9 mouse cellular contexts compared by ENCODE assay signal in the genomic region with DNA sequence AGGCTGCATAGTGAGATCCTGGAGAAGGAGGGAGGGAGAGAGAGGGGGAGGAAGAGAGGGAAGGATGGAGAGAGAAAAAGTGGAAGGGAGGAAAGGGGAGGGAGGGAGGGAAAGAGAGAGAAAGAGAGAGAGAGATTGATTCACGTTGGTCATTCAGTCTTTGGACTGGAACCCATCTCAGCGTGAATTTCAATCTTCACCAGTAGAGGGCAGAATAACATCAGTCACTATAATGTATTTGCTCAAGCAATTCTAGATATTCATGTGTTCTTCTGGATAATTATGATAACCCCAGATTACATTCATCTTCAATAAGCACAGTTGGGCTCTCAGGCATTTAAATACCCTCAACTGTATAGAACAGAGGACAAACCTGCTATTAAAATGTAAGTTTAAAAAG. TPM values are rescaled to one million over a fixed set of nuclear protein-coding genes. Genes with fewer than 3 reads are reported as not detected.
DNase-seq lines count a peak whose midpoint lies in the region; ATAC-seq and TF ChIP-seq lines count a peak whose summit lies in the region.
"Had no signal": no experiment of that assay in that cellular context is flagged by ENCODE, and none has a peak within 500 bp of the region (broad histone marks: within the 10 kb centered on the region; RNA-seq: fewer than 3 reads in every experiment).

No protein-coding gene starts in this region.

- TF ChIP-seq CTCF in kidney, postnatal 0 days (IDR thresholded peaks at IDR 0.05; ENCODE audit: low read depth): peak; percentile 79

- H3K4me1 ChIP-seq in kidney, postnatal 0 days (replicated peaks; ENCODE audit: insufficient read depth, low read length): no peaks in the 10 kb centered on the region
- peaks cover 4% of the 10 kb centered on the region for H3K4me1 ChIP-seq in kidney, embryonic 15.5 days

- no peak overlapping the region for H3K4me3 ChIP-seq in kidney, postnatal 0 days (replicated peaks; ENCODE audit: low read depth, low read length)
- H3K4me3 ChIP-seq in kidney, embryonic 15.5 days (replicated peaks): no peak overlapping the region
- H3K4me3 ChIP-seq: liver, embryonic 13.5 days had no signal

- H3K9me3 ChIP-seq in kidney, postnatal 0 days (replicated peaks; ENCODE audit: low read length): no peaks in the 10 kb centered on the region
- no peaks in the 10 kb centered on the region for H3K9me3 ChIP-seq in kidney, embryonic 15.5 days (replicated peaks)
- H3K9me3 ChIP-seq: liver, embryonic 13.5 days had no signal

- H3K27ac ChIP-seq in kidney, postnatal 0 days: no peak overlapping the region
- H3K27ac ChIP-seq in kidney, embryonic 15.5 days: no peak overlapping the region
- H3K27ac ChIP-seq: liver, embryonic 13.5 days had no signal

- peak; percentile 12 for DNase-seq in adrenal gland, adult 2 months
- no peak for DNase-seq in adrenal gland, adult 8-10 months
- DNase-seq in kidney, postnatal 0 days (ENCODE audit: low spot score): peak; percentile 67
- DNase-seq in 3T3-L1 (ENCODE audit: low read depth, low spot score): peak; percentile 84
- peak; percentile 78 for DNase-seq in embryo, embryonic 10 days (ENCODE audit: low spot score)
- peak; percentile 85 for DNase-seq in retina, embryonic 14.5 days (ENCODE audit: low spot score)
- no peak for DNase-seq in gastrocnemius, postnatal 10 days
- DNase-seq: liver, embryonic 13.5 days had no signal

- ATAC-seq in kidney, postnatal 0 days (replicated peaks; ENCODE audit: low FRiP score, low read depth): no peak
- no peak for ATAC-seq in kidney, embryonic 15.5 days (replicated peaks; ENCODE audit: low FRiP score)

- H3K36me3 ChIP-seq in kidney, postnatal 0 days (ENCODE audit: insufficient read depth, low read length): no peaks in the 10 kb centered on the region
- no peaks in the 10 kb centered on the region for H3K36me3 ChIP-seq in kidney, embryonic 15.5 days
- H3K36me3 ChIP-seq: liver, embryonic 13.5 days had no signal

- H3K27me3 ChIP-seq in kidney, postnatal 0 days (ENCODE audit: insufficient read depth, low read length): no peaks in the 10 kb centered on the region
- peaks cover 34% of the 10 kb centered on the region for H3K27me3 ChIP-seq in kidney, embryonic 15.5 days
- H3K27me3 ChIP-seq: liver, embryonic 13.5 days had no signal

- no peak overlapping the region for H3K9ac ChIP-seq in kidney, postnatal 0 days (ENCODE audit: low read depth, low read length)
- H3K9ac ChIP-seq in kidney, embryonic 15.5 days: no peak overlapping the region
- H3K9ac ChIP-seq: liver, embryonic 13.5 days had no signal

- WGBS in kidney, postnatal 0 days: 0% methylated on average over 2 of the region's 2 CpGs
- WGBS in kidney, embryonic 15.5 days: 0% methylated on average over 2 of the region's 2 CpGs

- no peak overlapping the region for H3K4me2 ChIP-seq in kidney, postnatal 0 days (ENCODE audit: low read length)
- H3K4me2 ChIP-seq in kidney, embryonic 15.5 days: no peak overlapping the region
- H3K4me2 ChIP-seq: liver, embryonic 13.5 days had no signal

RNA-seq across cellular contexts. Expression of gene Ifne, which starts 7.3 kb away (rescaled TPM):
- total RNA-seq in adrenal gland, adult 2 months (2021): not detected
- not detected in 2 replicates for polyA plus RNA-seq in adrenal gland, adult 2 months (2012; rRNA removed)
- total RNA-seq in adrenal gland, adult 8-10 months (2022): not detected
- polyA plus RNA-seq in kidney, postnatal 0 days (2015; fragmentation: Nextera tagmentation; extraction: Ambion mirVana): not detected in 2 replicates
- polyA plus RNA-seq in kidney, embryonic 15.5 days (2015; fragmentation: Nextera tagmentation; extraction: Ambion mirVana): not detected in 2 replicates
- not detected for total RNA-seq in gastrocnemius, postnatal 10 days (2021)
- polyA plus RNA-seq: liver, embryonic 13.5 days had no signal

RNA-seq across cellular contexts. Expression of gene Ifna1, which starts 22.8 kb away (rescaled TPM):
- not detected for total RNA-seq in adrenal gland, adult 2 months (2021)
- polyA plus RNA-seq in adrenal gland, adult 2 months (2012; rRNA removed): not detected in 2 replicates
- total RNA-seq in adrenal gland, adult 8-10 months (2022): not detected
- polyA plus RNA-seq in kidney, postnatal 0 days (2015; fragmentation: Nextera tagmentation; extraction: Ambion mirVana): not detected in 2 replicates
- not detected in 2 replicates for polyA plus RNA-seq in kidney, embryonic 15.5 days (2015; fragmentation: Nextera tagmentation; extraction: Ambion mirVana)
- total RNA-seq in gastrocnemius, postnatal 10 days (2021): not detected
- polyA plus RNA-seq: liver, embryonic 13.5 days had no signal

RNA-seq across cellular contexts. Expression of gene Ifna4, which starts 31.0 kb away (rescaled TPM):
- not detected for total RNA-seq in adrenal gland, adult 2 months (2021)
- not detected in 2 replicates for polyA plus RNA-seq in adrenal gland, adult 2 months (2012; rRNA removed)
- not detected for total RNA-seq in adrenal gland, adult 8-10 months (2022)
- not detected in 2 replicates for polyA plus RNA-seq in kidney, postnatal 0 days (2015; fragmentation: Nextera tagmentation; extraction: Ambion mirVana)
- not detected in 2 replicates for polyA plus RNA-seq in kidney, embryonic 15.5 days (2015; fragmentation: Nextera tagmentation; extraction: Ambion mirVana)
- not detected for total RNA-seq in gastrocnemius, postnatal 10 days (2021)
- polyA plus RNA-seq: liver, embryonic 13.5 days had no signal

RNA-seq across cellular contexts. Expression of gene Ifna5, which starts 37.4 kb away (rescaled TPM):
- not detected for total RNA-seq in adrenal gland, adult 2 months (2021)
- not detected in 2 replicates for polyA plus RNA-seq in adrenal gland, adult 2 months (2012; rRNA removed)
- not detected for total RNA-seq in adrenal gland, adult 8-10 months (2022)
- polyA plus RNA-seq in kidney, postnatal 0 days (2015; fragmentation: Nextera tagmentation; extraction: Ambion mirVana): not detected in 2 replicates
- polyA plus RNA-seq in kidney, embryonic 15.5 days (2015; fragmentation: Nextera tagmentation; extraction: Ambion mirVana): not detected in 2 replicates
- total RNA-seq in gastrocnemius, postnatal 10 days (2021): not detected
- polyA plus RNA-seq: liver, embryonic 13.5 days had no signal

RNA-seq across cellular contexts. Expression of gene Ifna6, which starts 45.5 kb away (rescaled TPM):
- not detected for total RNA-seq in adrenal gland, adult 2 months (2021)
- not detected in 2 replicates for polyA plus RNA-seq in adrenal gland, adult 2 months (2012; rRNA removed)
- not detected for total RNA-seq in adrenal gland, adult 8-10 months (2022)
- not detected in 2 replicates for polyA plus RNA-seq in kidney, postnatal 0 days (2015; fragmentation: Nextera tagmentation; extraction: Ambion mirVana)
- not detected in 2 replicates for polyA plus RNA-seq in kidney, embryonic 15.5 days (2015; fragmentation: Nextera tagmentation; extraction: Ambion mirVana)
- total RNA-seq in gastrocnemius, postnatal 10 days (2021): not detected
- polyA plus RNA-seq: liver, embryonic 13.5 days had no signal

Comparison
In these comparisons a context has a peak if more than half of its experiments do, and no peak if none do; other contexts are left out.
1. DNase-seq: peak in adrenal gland, adult 2 months (single experiment), kidney, postnatal 0 days (single experiment), 3T3-L1 (single experiment), embryo, embryonic 10 days (single experiment) and retina, embryonic 14.5 days (single experiment); none in adrenal gland, adult 8-10 months (single experiment) and gastrocnemius, postnatal 10 days (single experiment).